Mouse (Mus musculus) erythroblast, embryonic 14.5 days (primary cell): ENCODE measurements around the gene Pid1.

ENCODE experiments used
- GATA1 ChIP-seq: IDR thresholded peaks from 2 replicates; pipeline ENCODE4 v1.6.1; 2012; ENCODE audit warnings: low read length, inconsistent platforms, mixed read lengths
- TAL1 ChIP-seq: IDR thresholded peaks from 3 replicates; pipeline ENCODE4 v1.6.1; 2012; ENCODE audit warnings: low read length, inconsistent platforms, mixed read lengths

DNA sequence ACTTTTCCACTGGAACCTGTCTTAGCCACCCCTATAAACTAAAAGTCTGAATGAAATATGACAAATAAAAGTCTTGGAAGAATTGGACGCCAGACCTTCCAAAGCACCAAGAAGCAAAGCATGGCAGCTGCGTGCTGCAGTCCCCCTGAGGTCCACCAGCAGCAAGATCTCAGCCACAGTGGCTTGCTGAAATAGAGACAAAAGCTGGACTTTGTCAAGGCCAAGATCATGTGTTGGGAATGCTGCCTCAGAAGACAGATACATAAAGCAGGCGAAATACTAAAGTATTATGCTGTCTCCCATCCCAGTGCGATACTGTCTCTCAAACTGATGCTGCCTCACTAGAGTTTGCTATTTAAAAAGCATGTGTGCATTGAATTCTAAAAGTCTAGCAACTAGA, 35.1 kb upstream of the Pid1 start:
- no peak for TF ChIP-seq GATA1
- no peak for TF ChIP-seq TAL1
